Mouse (Mus musculus): ENCODE measurements around the gene Zdhhc25.

GRCm38 (mm10) chr15:88600002-88600401, at the start of gene Zdhhc25:
- no peak for TF ChIP-seq CTCF (IDR thresholded peaks at IDR 0.05; ENCODE audit: low read depth)
- no peak for TF ChIP-seq EP300 (IDR thresholded peaks at IDR 0.05; ENCODE audit: low read depth)

Measured in liver, embryonic 14.5 days (tissue).